Mouse (Mus musculus) limb, embryonic 12.5 days (tissue): ENCODE results near the gene Mdk. TPM values are rescaled to one million over a fixed set of nuclear protein-coding genes. Genes with fewer than 3 reads are reported as not detected.

Experiments used
- ATAC-seq: fragments of 200-750 bp; cut with Nextera tagmentation; 2 replicates; pipeline ENCODE4 v1.8.0; 2017; ENCODE audit warnings: low read depth, moderate TSS enrichment; ENCODE audit not compliant: insufficient number of reproducible peaks, insufficient read depth, low FRiP score, low TSS enrichment
- H3K27ac ChIP-seq: fragments of 300-500 bp; sonication (generic); 2 replicates; pipeline ENCODE4 v1.5.1; 2016; ENCODE audit warnings: mild to moderate bottlenecking, moderate library complexity
- H3K27me3 ChIP-seq: fragments of 300-500 bp; sonication (generic); 2 replicates; pipeline ENCODE4 v1.6.1; 2016; ENCODE audit warnings: mild to moderate bottlenecking, moderate library complexity
- H3K36me3 ChIP-seq: fragments of 300-500 bp; sonication (generic); 2 replicates; pipeline ENCODE4 v1.6.1; 2016; ENCODE audit warnings: mild to moderate bottlenecking, moderate library complexity
- H3K4me1 ChIP-seq: fragments of 300-500 bp; sonication (generic); replicated peaks from 2 replicates; pipeline ENCODE4 v1.6.1; 2016
- H3K4me2 ChIP-seq: fragments of 300-500 bp; sonication (generic); 2 replicates; pipeline ENCODE4 v1.6.1; 2016; ENCODE audit warnings: mild to moderate bottlenecking, moderate library complexity
- H3K4me3 ChIP-seq: fragments of 300-500 bp; sonication (generic); replicated peaks from 2 replicates; pipeline ENCODE4 v1.5.1; 2016; ENCODE audit warnings: mild to moderate bottlenecking
- H3K9ac ChIP-seq: fragments of 300-500 bp; sonication (generic); replicated peaks from 2 replicates; pipeline ENCODE4 v1.6.1; 2016; ENCODE audit warnings: mild to moderate bottlenecking, moderate library complexity
- H3K9me3 ChIP-seq: fragments of 300-500 bp; sonication (generic); 2 replicates; pipeline ENCODE4 v1.6.1; 2016; ENCODE audit warnings: mild to moderate bottlenecking, moderate library complexity
- WGBS: fragments of 180-500 bp; shearing (Covaris S2); methylation state at CpG from one replicate; pipeline ENCODE4 v1.1.7; 2016; 5-methylcytosine and 5-hydroxymethylcytosine counted together
- polyA plus RNA-seq: library from polyadenylated mRNA; unstranded; fragments of >200 nt; fragmentation: Nextera tagmentation; extraction: Ambion mirVana; gene quantifications from 2 replicates; pipeline ENCODE4 v1.2.1, GENCODE M21; 2016

Gene Mdk
- polyA plus RNA-seq, 1 experiment from 2014 or later, result 2,291 TPM

DNA sequence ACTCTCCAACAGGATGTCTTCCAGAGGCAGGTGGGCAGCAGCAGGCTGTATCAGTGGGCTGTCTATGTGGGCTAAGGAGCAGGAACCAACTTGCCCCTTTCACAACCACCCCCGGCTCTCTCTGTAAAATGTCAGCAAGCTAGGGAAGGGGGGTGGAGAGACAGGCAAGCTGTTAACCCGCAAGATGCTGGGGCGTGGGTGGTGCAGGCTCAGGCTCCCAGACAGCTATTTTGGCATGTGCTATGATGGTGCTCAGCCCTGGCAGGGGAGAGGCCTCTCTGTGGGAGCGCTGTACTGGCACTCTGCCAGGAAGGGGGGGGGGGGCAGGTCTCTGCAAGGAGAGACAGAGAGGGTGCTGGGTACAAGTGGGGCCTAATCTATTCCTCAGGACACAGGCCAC is 25.0 kb upstream of the Mdk start:
- no peaks in the 10 kb centered on the region for H3K9me3 ChIP-seq
- H3K9ac ChIP-seq, result 0 out of 2 replicates have a peak overlapping the region, but pooled peaks have one; percentile 40
- peaks cover 5% of the 10 kb centered on the region; the same call in 1 of the 2 replicates for H3K36me3 ChIP-seq
- H3K27me3 ChIP-seq, result no peaks in the 10 kb centered on the region
- ATAC-seq, result peak; percentile 52; the same call in 1 of the 2 replicates
- peak overlapping the region; percentile 19; the same call in 1 of the 2 replicates for H3K4me2 ChIP-seq
- no peak overlapping the region for H3K4me3 ChIP-seq
- peaks cover 34% of the 10 kb centered on the region for H3K4me1 ChIP-seq
- WGBS, result 33% methylated on average over 4 of the region's 4 CpGs
- 0 out of 2 replicates have a peak overlapping the region, but pooled peaks have one; percentile 29 for H3K27ac ChIP-seq

DNA sequence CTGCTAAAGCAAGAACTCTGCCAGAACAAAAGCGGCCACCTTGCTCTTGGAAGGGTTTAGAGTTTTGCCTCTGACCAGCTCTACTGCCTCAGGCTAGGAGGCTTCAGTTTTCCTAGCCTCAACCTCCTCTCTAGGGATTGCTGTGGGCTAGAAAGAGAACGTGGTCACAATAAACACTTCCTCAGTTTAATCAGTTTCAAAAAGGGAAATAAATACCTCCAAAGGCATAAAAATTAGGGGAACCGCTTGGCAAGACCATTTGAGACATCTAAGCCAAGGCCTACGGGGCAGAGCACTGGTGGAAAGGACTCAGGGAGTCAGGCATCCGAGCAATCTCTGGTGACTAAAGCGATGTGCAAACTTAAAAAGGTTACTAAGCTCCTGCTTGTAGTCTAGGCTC is 23.8 kb upstream of the Mdk start:
- H3K4me1 ChIP-seq, result peaks cover 28% of the 10 kb centered on the region
- H3K36me3 ChIP-seq, result peaks cover 5% of the 10 kb centered on the region; the same call in 1 of the 2 replicates
- H3K9ac ChIP-seq, result no peak overlapping the region
- H3K27me3 ChIP-seq, result no peaks in the 10 kb centered on the region
- no peak overlapping the region for H3K4me2 ChIP-seq
- no peaks in the 10 kb centered on the region for H3K9me3 ChIP-seq
- 73% methylated on average over 6 of the region's 6 CpGs for WGBS
- H3K4me3 ChIP-seq, result no peak overlapping the region
- H3K27ac ChIP-seq, result no peak overlapping the region
- ATAC-seq, result no peak

DNA sequence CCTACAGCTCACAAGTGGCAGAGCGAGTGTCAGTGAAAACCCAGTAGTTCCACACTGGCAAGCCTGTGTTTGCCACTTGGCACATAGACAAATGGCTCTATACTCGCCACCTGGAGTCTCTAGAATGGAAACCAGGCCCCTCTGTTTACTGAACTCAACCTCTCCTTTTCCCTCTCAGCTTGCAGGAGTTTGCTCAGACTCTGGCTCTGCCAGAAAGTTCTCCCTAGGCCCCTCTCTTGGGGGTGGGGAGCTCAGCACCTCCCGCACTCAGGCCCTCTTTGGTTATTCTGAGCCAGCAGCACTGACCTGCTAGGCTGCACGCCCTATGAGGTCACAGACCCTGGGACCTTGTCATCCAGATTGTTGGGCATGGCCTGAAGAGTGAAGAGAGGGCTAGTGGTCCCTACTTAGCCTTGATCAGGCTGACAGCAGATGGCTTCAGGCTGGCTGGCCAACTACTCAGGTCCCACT is 23.1 kb upstream of the Mdk start:
- WGBS, result 93% methylated on average over 4 of the region's 4 CpGs
- H3K36me3 ChIP-seq, result peaks cover 5% of the 10 kb centered on the region; the same call in 1 of the 2 replicates
- ATAC-seq, result no peak
- no peaks in the 10 kb centered on the region for H3K27me3 ChIP-seq
- no peak overlapping the region for H3K27ac ChIP-seq
- H3K9ac ChIP-seq, result no peak overlapping the region
- H3K4me3 ChIP-seq, result no peak overlapping the region
- H3K9me3 ChIP-seq, result no peaks in the 10 kb centered on the region
- H3K4me1 ChIP-seq, result peaks cover 35% of the 10 kb centered on the region
- H3K4me2 ChIP-seq, result no peak overlapping the region

DNA sequence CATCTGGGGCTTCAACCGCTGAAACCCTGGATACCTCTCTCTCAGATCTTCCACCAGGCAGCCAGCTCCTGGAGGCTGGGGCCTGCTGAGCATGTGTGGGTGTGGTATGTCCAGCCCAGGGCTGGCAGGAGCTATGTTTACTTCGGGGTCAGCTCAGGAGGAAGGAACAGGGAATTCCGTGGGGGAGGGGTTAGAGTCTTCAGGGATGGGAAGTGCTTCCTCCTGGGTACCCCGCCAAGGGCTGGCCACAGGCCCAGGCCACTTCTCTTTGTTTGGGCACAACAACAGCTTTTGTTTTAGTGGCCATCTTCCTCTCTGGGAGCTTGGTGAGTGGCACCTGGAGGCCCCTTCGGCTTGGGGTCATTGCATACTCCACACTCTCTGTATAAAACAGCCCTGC is 21.7 kb upstream of the Mdk start:
- Histone ChIP-seq H3K27ac (peak overlapping the region; percentile 56), H3K36me3 (peaks cover 5% of the 10 kb centered on the region; the same call in 1 of the 2 replicates), H3K9me3 (no peaks in the 10 kb centered on the region), H3K4me2 (no peak overlapping the region), H3K4me3 (no peak overlapping the region), H3K4me1 (peaks cover 46% of the 10 kb centered on the region), H3K9ac (0 out of 2 replicates have a peak overlapping the region, but pooled peaks have one; percentile 34), H3K27me3 (no peaks in the 10 kb centered on the region)
- ATAC-seq, result no peak
- 20% methylated on average over 5 of the region's 5 CpGs for WGBS

DNA sequence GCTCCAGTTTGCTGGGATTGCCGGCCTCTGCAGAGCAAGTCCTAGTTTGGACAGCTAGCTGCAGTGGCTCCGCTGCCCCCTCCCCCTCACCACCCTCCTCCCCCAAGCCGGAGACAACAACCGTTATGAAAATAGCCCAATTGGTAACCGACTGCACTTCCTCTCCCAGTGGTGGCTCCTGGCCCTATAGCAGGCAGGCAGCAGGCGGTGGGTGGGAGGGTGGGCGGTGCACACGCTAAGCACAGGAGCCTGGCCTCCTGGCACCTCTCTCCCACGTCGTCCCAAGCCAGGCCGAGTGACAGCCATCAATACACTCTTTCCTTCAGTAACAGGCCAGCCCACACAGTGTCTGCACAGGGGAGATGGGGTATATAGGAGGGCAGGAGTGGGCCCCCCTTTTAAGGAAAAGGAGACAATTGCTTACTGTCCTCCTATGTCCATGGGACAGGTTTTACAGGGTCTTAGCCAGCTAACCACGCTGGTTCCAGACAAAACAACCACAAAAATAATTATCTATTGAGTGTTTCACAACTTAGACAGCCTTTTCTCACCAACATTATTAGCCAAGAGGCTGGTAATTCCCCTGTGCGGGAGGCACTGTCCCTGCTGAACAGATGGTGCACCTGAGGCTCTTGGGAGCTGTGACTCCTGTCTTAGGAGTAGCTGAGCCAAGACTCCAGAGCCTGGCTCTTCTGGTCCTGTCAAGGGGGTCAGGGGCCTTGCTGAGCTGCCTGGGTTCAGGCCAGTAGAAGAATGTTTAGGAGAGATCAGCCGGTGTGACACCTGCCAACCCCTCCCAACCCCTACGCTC is 18.4 kb upstream of the Mdk start:
- Histone ChIP-seq H3K4me3 (peak overlapping the region; percentile 22), H3K4me1 (peaks cover 54% of the 10 kb centered on the region)
- peak; percentile 66 for ATAC-seq

DNA sequence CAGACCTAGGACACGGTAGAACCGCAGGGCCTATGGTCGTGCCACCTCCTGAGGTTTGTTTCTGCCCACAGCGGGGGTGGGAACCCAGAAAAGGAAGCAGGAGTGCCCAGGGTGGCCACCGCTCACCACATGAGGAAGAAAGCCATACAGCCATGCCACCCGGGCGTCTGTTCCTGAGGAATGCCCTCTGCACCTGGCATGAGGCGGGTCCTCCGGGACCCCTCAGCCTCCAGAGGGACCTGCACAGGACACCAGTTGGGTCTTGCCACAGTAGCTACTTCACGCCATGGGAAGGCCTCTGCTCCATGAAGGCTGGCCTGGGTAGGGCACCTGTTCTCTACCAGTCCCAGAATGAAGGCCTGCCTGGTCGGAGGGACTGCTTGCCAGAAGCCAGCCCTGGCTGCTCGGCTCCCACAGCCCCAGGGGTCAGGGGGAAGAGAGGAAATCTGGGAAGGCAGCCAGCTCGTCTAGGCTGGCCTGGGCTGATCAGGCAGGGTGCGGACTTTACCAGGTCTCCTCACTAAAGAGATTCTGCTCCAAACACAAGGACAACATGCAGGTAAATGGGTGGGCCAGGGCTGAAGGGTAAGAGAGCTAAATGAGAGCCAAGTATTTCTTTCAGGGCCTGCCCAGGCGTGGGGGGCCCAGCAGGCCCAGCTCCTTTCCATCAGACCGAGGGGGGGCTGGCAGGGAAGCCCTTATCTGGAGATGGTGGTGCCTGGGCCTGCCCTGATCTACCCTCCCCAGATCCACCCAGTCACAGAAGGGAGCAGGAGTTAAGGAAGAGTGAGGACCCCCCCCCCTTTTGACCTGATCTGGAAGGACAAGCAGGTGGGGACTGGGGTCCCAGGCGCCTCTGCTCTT is 17.5 kb upstream of the Mdk start:
- Histone ChIP-seq H3K4me3 (peak overlapping the region; percentile 22), H3K9ac (peak overlapping the region; percentile 52; the same call in 1 of the 2 replicates), H3K27me3 (no peaks in the 10 kb centered on the region), H3K4me1 (peaks cover 60% of the 10 kb centered on the region), H3K4me2 (peak overlapping the region; percentile 50), H3K9me3 (no peaks in the 10 kb centered on the region), H3K27ac (peak overlapping the region; percentile 80), H3K36me3 (peaks cover 16% of the 10 kb centered on the region; the same call in 1 of the 2 replicates)
- WGBS, result 68% methylated on average over 17 of the region's 17 CpGs
- ATAC-seq, result peak; percentile 28; the same call in 1 of the 2 replicates

More for the DNA sequence above, 18.4 kb upstream of the Mdk start:
- peak overlapping the region; percentile 80 for H3K27ac ChIP-seq
- no peaks in the 10 kb centered on the region for H3K27me3 ChIP-seq
- H3K9ac ChIP-seq, result peak overlapping the region; percentile 52; the same call in 1 of the 2 replicates
- H3K36me3 ChIP-seq, result peaks cover 8% of the 10 kb centered on the region; the same call in 1 of the 2 replicates
- H3K9me3 ChIP-seq, result no peaks in the 10 kb centered on the region
- H3K4me2 ChIP-seq, result peak overlapping the region; percentile 50
- 15% methylated on average over 15 of the region's 15 CpGs for WGBS

DNA sequence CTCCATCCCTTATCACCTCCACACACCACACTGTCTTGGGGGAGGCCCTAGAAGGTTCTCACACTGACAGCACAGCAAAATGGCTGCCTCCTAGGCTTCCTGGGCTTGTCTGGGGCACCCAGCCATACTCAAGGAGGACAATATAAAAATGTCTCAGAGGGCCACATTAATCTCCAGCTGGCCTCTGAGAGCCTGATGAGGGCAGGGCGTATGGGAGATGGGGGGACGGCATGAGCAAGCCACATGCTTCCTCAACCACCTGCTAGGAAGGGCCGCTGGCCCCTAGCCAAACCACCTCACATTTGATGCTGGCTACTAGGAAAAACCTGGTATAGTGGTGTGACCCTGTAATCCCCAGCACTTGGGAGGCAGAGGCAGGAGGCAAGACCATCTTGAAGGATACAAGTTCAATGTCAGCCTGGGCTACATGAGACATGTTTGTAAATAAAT is 16.7 kb upstream of the Mdk start:
- no peak overlapping the region for H3K4me2 ChIP-seq
- ATAC-seq, result no peak
- WGBS, result 75% methylated on average over 3 of the region's 3 CpGs
- H3K4me1 ChIP-seq, result peaks cover 61% of the 10 kb centered on the region
- H3K9me3 ChIP-seq, result no peaks in the 10 kb centered on the region
- H3K27ac ChIP-seq, result no peak overlapping the region
- no peak overlapping the region for H3K4me3 ChIP-seq
- H3K36me3 ChIP-seq, result peaks cover 14% of the 10 kb centered on the region; the same call in 1 of the 2 replicates
- H3K27me3 ChIP-seq, result no peaks in the 10 kb centered on the region
- H3K9ac ChIP-seq, result no peak overlapping the region

DNA sequence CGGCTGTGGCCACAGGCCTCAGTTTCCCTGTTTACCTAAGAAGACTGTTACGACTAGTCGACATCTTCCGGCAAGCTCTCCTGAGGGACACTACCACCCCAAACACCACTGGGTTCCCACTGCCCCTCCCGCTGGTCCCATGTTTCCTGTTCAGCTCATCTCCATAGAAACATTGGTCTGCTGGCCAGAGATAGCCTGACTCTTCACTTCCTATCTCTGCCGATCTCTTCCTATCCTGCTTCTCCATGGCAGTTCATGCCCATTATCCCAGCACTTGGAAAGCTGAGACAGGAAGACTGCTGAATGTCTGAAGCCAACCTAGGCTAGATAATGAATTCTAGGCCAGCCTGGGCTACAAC is 16.0 kb upstream of the Mdk start:
- H3K27ac ChIP-seq, result peak overlapping the region; percentile 41; the same call in 1 of the 2 replicates
- no peaks in the 10 kb centered on the region for H3K27me3 ChIP-seq
- WGBS, result 75% methylated on average over 6 of the region's 6 CpGs
- no peaks in the 10 kb centered on the region for H3K9me3 ChIP-seq
- H3K36me3 ChIP-seq, result peaks cover 11% of the 10 kb centered on the region; the same call in 1 of the 2 replicates
- H3K4me1 ChIP-seq, result peaks cover 56% of the 10 kb centered on the region
- 0 out of 2 replicates have a peak overlapping the region, but pooled peaks have one; percentile 23 for H3K9ac ChIP-seq
- no peak for ATAC-seq
- no peak overlapping the region for H3K4me2 ChIP-seq
- no peak overlapping the region for H3K4me3 ChIP-seq

DNA sequence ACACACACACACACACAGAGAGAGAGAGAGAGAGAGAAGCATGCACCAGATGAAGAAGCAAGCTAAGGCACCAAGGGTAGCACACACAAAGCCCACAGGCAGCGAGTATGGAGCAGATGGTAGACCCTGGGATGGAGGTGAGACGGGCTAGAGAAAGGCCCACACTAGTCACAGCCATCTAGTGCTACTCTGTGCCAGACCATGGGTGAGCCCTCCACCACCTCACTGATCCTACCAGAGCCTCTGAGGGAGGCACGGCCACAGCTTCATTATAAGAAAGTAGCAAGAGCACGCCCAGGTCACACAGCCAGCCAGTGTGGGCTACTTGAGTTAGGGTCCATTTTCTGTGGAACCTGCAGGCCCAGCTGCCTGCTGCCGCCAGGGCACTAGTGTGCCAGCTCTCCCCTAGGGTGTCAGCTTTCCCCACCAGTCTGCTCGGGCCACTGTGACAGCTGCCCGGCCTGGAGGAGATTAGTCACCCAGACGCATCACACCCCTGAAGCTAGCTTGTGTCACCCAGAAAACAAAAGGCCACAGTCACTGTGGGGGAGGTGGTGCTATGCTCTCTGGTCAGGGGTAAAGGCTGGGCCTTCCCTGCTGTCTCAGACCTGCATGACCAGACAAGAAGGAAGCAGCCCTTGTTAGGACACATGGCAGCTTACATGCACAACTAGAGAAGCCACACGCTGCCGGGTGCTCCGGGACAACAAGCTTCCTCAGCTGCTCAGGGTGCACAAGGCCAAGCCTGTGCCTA is 15.5 kb upstream of the Mdk start:
- H3K4me1 ChIP-seq, result peaks cover 56% of the 10 kb centered on the region
- no peak overlapping the region for H3K4me3 ChIP-seq
- H3K4me2 ChIP-seq, result no peak overlapping the region
- H3K27ac ChIP-seq, result peak overlapping the region; percentile 41; the same call in 1 of the 2 replicates
- no peak for ATAC-seq
- H3K9me3 ChIP-seq, result no peaks in the 10 kb centered on the region
- H3K36me3 ChIP-seq, result peaks cover 11% of the 10 kb centered on the region; the same call in 1 of the 2 replicates
- H3K9ac ChIP-seq, result 0 out of 2 replicates have a peak overlapping the region, but pooled peaks have one; percentile 23
- 59% methylated on average over 11 of the region's 11 CpGs for WGBS
- H3K27me3 ChIP-seq, result no peaks in the 10 kb centered on the region

DNA sequence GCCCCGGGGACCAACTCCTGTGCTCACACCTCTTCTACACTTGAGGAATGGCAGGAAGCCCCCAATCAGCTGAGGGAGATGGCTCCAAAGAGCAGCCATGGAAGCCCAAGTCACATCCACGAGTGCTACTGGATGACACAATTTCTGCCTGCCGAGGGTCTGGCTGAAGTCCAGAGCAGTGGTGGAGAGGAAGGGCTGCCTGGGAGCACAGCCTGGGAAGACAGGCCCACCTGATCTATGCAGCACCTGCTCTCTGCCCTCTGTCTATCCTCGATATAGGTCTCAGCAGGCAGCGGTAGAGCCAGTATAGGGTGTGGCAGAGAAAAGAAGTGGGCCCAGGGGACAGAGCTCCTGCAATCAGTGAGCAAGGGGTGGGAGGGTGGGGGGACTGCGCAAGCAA is 14.7 kb upstream of the Mdk start:
- H3K9ac ChIP-seq, result 0 out of 2 replicates have a peak overlapping the region, but pooled peaks have one; percentile 27
- no peak overlapping the region for H3K4me3 ChIP-seq
- H3K9me3 ChIP-seq, result no peaks in the 10 kb centered on the region
- no peaks in the 10 kb centered on the region for H3K27me3 ChIP-seq
- WGBS, result 73% methylated on average over 6 of the region's 6 CpGs
- ATAC-seq, result no peak
- H3K4me1 ChIP-seq, result peaks cover 56% of the 10 kb centered on the region
- 0 out of 2 replicates have a peak overlapping the region, but pooled peaks have one; percentile 23 for H3K27ac ChIP-seq
- no peak overlapping the region for H3K4me2 ChIP-seq
- H3K36me3 ChIP-seq, result peaks cover 19% of the 10 kb centered on the region; the same call in 1 of the 2 replicates
